Mouse (Mus musculus): ENCODE measurements around the gene Znrf3.

- no peak for TF ChIP-seq POLR2A (IDR thresholded peaks at IDR 0.05; ENCODE audit: borderline replicate concordance, extremely low read depth, low read depth, low read length)
- TF ChIP-seq CTCF (IDR thresholded peaks at IDR 0.05; ENCODE audit: insufficient read depth, low read length): no peak
Measured at GRCm38 (mm10) chr11:5272536-5273234, 172.0 kb downstream of the Znrf3 start.
